Mouse (Mus musculus) kidney, adult 18-20 months (tissue): ENCODE measurements around the gene Atp5c1.

Source experiments
- DNase-seq: peaks from one replicate; pipeline ENCODE4 v3.0.0; 2021

Atp5c1 gene

DNA sequence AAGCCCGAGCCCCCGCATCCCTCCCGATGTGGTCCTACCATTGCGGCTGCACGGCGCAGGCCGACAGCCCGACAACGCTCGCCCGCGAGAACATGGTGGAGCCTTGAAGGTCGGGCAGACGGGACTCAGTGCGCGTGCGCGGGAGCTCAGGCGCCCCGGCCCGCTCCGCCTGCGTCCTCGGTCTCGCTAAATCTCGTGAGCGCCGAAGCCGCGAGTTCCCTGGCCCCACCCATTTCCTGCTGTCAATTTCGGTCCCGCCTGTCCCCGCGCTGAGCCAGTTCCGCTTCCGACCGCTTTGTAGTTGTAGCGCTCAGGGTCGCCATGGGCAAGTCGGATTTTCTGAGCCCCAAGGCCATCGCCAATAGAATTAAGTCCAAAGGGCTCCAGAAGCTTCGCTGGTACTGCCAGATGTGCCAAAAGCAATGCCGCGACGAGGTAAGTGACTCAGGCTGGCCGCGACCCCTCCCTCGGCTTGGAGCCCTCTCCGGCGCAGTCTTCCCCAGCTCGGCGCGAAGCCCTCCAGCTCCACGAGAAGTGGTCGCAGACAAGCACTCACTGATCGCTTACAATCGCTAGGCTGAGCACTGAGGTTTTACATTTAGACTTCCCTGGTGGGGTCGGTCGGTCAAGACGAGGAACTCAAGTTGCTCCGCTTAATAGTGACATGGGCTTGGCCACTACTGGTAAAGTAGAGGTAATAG is at the start of gene Atp5c1, which contains the start of gene Kin:
Gene Atp5c1 (minus strand): TSS at position 201 of the 701 bp plus-strand sequence.
Gene Kin (plus strand): TSS at position 284 of the 701 bp plus-strand sequence.
- peak; percentile 96 for DNase-seq

DNA sequence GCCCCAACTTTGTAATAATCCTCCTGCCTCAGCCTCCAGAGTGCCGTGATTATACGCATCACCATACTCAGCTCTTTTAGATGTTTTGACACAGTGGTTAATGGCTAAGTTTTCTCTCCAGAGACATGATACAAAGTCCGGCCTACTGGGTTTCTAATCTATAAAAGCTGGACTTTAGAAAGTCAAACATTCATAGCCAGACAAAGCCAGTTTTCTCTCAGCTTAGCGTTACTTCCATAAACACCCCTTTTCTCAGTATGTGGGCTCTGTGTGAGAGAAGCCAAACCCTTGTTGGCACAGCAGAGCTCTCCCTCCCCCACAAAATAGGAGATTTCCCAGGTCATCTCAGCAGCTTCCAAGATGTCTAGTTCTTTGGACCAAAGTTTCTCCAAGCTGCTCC is 48.3 kb upstream of the Atp5c1 start:
- DNase-seq, result no peak

DNA sequence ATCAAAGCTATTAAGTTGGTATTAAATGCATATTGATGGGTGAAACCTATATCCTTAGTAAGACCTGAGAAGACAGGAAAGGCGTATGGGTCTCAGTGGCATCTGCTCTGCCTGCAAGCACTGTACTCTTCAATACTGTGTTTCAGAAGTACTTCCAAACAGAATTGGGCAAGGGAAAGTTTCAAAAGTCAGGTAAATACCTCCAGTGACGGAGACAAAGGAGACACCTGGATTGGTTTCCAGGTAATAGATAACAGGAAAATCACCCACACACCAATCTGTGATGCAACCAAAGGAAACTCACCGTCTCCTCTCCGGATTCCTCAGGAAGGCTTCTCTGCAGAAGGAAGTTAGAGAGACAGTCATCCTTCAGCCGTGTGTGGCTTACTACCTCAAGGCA is 47.2 kb upstream of the Atp5c1 start:
- DNase-seq, result no peak

DNA sequence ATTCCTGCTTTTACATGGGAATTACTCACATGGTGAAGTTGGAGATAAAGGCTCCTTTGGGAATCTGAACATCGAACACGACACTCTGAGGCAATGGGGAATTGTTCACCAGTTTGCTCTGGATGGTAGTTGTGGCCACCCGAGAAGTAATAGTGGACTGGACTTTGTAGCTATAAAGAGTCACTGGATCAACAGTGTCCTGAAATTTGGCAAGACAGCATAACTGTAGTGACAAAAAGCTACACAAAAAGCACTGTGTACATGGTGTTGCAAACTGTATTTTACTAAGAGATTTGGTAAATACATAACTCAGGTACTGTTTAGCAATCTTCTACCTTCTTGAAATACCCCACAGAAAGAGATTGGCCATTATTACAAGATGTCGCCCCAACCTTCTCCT is 45.8 kb upstream of the Atp5c1 start:
- no peak for DNase-seq

DNA sequence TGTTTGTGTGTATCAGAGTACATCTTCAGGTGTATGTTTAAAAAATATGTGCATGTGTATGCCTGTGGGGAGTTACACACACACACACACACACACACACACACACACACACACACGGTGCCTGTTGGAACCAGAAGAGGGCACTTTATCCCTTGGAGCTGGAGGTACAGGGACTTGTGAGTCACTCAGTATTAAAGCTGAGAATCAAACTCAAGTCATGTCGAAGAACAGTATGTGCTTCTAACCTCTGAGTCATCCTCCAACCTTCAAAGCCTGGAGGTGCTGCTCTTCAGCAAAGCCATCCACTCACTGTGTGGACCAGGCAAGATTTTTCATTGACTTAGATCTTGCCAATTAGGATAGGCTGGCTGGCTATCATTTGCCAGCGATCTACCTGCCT is 41.5 kb upstream of the Atp5c1 start:
- no peak for DNase-seq

DNA sequence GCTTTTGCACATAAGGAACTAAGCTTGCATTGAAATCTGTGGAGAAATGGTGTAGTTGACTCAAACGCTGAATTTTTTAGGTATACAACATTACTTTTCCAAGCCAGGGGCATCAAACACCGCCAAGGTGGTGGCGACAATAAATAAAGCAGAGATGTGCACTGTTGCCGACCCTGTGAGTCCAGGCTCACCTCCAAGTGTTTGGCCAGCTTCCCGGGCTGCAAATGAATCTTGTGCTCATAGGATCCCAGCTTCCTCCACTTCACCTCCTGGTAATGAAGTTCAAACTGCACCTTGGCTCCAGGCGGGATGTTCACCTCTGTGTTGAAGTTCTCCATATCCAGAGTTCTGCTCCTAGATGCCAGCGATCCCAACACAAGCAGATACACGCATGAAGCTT is 39.0 kb upstream of the Atp5c1 start:
- peak; percentile 18 for DNase-seq

DNA sequence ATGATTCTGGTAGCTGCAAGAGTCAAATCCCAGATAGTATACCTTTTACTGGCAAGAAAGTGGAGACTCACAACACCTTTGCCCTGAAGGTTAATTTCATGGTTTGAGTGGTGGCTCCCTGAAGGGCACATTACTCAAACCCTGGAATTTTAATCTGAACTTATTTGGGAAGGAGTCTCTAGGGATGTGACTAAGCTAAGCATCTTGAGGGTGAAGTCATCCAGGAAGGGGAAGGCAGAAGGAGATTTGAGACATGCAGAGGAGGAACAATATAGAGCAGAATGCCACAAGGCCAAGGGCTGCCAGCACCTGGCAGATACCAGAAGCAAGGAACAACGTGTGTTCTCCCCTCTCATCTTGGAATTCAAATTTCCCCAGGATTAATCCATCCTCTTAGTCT is 38.4 kb upstream of the Atp5c1 start:
- DNase-seq, result no peak

DNA sequence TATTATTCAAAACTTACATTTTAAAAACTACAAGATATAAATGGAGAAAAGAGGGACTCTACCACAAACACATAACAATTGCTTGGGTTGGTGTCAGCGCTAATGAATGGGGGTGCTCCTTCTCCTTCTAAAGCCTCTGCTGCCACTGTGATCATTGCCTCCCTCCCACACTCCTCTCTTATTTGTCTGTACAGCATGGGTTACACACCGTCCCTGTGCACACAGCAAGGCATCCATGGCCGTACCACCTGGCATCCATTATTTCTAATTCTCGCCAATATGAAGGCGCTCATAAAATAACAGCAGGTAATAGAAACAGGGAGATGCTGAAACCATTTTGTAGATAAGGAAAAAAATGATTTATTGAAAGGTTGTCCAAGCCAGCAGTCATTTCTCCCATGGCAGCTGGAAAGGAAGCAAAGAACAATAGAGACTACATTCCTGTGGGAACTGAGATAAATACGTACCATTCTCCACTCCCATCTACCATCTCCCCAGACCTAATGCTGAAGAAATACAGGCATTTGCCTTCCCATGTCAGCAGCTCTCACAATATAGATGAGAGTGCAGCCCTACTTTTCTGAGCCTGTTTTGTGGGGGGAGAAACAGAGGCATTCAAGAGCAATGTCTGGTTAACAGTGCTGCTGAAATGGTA is 28.4 kb upstream of the Atp5c1 start:
- no peak for DNase-seq

DNA sequence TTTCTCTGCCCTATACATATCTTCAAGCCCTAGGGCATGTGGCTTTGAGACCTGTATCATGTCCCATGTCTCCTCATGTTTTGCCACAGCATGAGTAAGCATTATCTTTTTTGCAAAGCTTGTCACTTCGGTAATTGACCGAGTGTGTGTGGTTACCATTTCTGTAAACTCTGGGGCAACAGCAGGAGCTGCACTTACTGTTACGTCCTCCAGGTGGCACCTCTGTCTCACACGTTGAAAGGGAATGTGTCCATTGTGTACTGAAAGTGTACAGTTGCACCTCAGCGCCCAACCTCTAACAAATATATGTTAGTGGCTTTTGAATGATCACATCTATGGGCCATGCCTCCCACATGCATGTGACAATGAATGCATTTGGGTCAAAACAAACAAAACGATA is 20.9 kb upstream of the Atp5c1 start:
- DNase-seq, result peak; percentile 59

DNA sequence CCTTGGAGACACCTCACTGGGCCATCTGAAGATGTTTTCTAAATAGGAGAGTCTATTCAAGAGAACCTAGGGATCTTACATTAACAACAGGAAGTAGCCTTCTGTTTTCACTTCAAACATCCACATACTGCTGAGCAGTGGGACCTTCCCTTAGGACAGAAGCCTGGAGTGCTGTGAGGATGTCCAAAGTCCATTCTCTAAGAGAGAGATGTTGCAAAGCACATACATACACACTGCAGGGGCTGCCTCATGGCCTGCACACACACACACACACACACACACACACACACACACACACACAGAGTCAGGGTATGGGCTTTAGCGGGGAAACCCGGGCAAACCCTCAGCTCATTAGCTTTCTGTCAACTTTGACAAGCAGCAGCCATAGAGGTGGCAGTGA is 20.2 kb upstream of the Atp5c1 start:
- DNase-seq, result no peak

DNA sequence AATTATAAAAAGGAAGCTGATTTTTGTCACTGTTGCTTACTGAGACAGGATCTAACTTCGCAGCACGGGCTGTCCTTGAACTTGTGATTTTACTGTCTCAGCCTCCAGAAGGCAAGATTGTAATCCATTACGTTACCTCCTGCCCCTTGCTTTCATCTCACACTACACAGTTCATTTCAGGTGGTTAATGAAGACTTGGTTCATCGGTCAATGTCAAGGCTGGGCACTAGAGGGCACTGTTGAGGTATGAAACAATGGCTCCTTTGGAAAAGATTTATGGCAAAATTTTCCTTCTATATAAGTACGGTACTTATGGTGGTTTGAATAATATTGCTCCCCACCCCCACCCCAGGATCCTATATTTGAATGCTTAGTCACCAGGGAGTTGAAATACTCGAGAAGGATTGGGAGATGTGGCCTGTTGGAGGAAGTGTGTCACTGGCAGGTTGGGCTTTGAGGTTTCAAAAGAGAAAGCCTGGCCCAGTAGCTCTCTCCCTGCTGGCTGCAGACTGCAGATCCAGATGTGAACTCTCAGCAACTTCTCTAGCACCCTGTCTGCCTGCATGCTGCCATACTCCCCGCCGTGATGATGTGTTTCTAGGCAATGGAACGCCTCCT is 18.4 kb upstream of the Atp5c1 start:
- peak; percentile 66 for DNase-seq

DNA sequence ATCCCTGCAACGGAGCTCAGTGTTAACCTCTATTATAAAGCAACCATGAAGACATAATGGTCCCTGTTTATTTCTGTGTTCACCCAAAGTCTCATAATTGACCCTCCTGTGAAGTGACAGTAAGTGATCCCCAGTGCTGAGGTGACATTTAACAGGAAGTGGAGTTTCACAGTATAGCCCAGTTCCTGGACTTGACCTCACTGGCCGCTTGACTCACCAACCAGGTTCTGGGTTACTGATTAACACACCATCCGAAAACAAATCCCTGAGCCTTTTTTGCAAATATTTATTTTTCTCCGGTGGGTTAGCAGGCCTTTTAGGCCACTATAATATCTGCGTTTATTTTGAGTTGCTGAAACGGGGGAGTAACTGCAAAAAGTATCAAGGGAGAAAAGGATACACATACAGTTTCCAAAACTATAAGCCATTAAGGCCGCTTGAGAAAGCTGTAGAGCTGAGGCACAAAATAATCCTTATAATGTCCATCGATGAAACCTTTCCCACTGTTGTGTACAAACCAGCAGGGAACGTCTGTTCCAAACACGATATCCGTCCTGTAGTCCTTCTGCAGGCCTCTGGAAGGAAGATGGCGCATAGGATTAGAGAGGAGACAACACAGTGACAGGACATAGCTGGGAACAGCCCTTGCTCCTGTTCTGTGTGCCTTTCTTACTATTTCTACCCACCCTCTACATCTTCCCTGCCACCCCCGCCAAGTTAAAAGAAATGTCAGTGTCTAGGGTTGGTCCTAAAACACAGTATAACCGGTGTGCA is 14.2 kb upstream of the Atp5c1 start:
- DNase-seq, result no peak

DNA sequence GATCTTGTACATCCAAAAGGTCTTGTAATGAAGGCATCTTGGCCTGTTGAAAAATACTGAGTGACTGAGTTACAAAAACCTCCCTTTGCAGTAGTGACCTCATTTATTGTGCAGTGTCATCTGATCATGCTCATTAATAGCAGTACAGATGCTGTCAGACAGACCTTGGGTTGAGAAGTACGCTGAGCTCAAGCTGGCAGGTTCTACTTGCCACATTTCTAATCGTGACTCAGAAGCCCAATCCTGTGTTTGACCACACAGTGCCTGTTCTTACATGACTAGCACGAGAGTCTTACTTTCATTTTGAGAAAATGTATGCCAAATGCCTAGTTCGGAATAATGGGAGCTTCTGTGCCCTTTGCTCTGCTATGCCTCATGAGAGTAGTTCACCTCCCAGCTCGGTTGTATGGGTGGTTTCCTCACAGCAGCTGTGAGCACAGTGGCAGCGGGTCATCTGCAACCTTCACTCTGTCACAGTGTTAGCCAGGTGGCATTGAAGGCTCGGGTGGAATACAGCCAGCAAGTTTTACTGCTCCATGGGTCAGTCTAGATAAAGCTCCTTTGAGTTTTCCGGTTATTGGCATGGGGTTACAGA is 7.0 kb upstream of the Atp5c1 start:
- DNase-seq, result no peak

DNA sequence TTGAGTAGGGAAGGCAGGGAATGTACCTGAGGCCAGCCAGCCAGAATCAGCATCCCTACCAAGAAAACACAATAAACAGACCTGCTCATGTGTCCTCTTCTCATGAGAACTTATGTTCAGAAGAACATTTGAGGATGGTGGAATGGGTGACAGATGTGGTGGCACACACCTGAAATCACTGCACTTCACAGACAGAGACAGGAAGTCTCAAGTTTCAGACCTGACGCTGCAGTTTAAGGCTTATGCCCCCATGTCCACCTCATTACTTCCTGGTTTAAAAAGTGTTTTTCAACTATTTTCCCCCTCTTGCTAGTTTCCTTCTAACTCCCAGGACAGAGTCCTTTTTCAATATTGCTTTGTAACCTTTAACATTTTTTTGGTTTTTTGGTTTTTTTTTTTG is 2.4 kb upstream of the Atp5c1 start:
- DNase-seq, result no peak

DNA sequence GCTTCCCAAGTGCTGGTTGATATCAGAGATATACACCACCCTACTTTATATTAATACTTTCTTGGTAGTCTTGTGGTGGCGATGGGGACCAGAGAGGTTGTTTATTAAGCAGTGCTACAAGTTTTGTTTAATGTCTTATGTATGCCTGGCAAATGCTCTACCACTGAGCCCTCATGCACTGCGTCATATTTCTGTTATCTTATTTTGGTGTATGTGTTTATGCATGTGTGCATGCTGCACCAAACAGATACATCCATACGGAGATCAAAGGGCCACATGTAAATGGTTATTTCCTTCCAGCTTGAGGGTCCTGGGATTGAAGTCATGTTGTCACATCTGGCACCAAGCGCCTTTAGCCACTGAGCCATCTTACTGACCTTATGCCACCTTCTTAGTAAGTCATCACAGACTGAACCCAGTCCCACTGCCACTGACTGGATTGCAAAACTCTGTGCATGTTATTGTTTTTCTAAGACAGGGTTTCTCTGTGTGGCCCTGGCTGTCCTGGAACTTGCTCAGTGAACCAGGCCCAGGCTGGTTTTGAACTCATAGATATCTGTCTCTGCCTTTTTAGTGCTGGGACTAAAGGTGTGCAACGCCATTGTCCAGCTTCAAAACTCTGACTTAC is 1.3 kb upstream of the Atp5c1 start:
- no peak for DNase-seq

DNA sequence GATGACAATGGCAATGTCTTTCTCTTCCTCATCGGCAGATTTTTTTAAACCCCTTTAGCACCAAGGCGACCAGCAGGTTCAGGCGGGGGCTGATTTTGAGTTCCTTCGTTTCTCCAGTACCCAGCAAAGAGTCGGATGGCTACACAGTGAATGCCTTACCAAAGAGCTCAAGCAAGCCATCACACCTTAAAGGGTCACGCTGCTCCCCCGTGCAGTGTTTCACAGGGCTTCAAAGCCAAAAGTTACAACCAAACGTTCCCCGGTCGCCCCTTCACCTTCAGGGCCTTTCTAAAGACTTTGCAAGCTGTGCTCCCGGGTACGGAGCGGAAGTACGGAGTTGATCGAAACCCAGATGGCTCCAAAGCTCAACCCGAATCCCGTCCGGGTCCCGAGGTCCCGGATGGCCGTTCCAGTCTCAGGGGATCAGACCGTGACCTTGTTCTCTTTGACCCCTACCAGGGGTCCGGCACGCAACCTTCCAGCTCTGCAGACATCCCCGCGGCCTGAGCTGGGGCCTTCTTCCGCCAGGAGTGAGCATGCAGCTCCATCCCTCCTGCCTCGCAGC is 483 bp downstream of the Atp5c1 start:
- no peak for DNase-seq

DNA sequence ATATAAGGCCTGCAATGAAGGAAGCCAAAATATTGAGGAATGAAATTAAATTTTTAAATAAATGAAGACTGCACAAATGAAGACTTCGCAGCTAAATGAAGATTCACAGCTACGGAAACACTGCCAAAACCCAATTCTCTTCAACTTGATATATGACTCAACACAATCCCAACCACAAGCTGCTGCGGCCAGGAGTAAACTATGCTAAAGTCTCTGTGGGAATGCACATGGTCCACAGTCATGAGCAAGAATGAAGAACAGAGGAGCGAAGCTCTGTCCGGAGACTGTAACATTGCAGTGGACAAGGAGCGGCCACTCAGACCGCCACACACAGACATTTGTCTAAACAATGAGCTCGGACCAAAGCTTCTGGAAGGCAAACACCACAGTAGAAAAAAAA is 3.6 kb downstream of the Atp5c1 start:
- DNase-seq, result no peak

DNA sequence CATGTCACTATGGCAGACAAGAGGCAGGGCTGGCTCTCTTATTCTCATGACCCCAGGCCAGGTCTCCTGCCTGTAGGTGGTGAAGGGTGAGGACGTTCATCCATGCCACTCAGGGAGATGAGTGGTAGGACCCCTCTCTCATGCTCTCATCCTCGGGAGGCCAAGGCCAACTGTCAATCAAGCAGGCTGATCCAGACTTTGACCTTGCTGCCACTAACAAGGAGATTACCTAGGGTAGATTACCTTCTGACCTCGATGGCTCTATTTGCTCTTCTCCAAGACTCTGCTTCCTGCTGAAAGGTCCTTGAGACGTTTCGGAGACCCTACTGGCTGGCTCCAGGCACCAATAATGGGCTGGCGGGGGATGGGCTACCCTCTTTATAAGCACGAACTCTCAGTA is 5.8 kb downstream of the Atp5c1 start:
- no peak for DNase-seq

DNA sequence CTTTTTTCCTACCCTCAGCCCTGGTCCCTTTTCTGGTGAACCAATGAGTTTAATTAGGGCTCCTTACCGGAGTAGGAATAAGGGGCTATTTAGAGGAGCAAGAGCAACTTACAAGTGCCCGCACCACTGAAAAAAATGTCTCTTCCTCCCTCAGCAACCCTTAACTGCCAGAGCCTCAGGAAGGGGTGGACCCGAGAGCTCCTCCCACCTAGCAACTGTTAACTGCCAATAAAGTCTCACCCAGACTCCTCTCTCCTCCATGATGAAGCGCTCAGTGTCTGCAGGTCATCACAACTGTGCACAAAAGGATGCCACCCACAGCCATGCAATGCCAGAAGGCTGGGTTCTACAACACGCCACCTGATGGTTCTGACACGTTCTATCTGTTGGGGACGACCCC is 8.6 kb downstream of the Atp5c1 start:
- no peak for DNase-seq

DNA sequence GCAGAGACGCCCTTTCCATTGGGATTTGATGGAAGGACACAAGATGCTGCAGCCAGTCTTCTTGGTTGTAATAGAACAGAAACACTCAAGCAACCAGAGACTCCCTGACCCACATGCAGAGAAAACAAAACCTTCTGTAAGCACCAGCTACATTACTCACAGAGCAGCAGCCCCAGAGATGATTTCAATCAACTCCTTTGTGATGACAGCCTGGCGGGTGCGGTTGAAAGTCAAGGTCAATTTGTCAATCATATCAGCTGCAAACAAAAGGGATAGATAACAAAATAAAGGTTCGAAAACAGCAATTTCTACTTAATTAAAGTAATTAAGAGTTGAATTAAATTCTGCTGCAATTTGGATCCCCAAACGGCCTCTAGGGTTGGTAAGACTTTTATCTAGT is 21.5 kb downstream of the Atp5c1 start:
- DNase-seq, result no peak

DNA sequence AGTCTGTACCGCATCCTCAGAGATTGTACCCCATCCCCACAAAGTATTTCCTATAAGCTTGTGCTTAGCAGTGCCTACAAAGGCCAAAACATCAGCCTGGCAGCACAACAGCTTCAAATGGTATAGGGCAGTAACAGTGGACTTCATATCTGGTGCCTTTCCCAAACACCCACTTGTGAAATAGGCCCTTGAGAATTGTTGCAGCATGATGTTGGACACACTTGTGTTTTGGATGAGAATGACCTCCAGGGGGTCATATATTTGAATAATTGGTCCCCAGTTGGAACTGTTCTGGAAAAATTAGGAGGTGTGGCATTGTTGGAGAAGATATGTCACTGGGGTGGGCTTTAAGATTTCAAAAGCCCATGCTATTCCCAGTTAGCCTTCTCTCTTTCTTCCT is 28.3 kb downstream of the Atp5c1 start:
- DNase-seq, result no peak

DNA sequence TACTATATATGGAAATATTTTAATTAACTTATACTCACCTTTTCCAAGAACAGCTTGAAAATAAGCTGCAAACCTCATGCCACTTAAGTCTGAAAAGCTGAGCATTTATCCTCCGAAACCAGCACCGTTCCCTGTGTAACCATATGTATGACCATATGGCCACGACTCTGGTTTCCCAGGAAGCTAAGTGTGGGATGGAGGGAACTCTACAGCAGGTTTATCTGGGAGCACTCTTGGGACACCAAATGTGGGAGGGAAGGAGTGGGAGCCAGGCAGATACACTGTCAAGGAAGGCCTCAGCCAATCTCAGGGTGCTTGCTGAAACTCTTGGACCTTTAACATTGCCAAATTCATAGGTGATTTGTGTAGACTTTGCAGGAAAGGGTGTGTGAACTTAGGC is 29.4 kb downstream of the Atp5c1 start:
- no peak for DNase-seq
